Mouse (Mus musculus): Measurements from ENCODE around the gene Yju2. TPM values are rescaled to one million over a fixed set of nuclear protein-coding genes. Genes with fewer than 3 reads are reported as not detected.

Yju2 gene
- polyA plus RNA-seq, 1 experiment from 2014 or later: 29.4 TPM

DNA sequence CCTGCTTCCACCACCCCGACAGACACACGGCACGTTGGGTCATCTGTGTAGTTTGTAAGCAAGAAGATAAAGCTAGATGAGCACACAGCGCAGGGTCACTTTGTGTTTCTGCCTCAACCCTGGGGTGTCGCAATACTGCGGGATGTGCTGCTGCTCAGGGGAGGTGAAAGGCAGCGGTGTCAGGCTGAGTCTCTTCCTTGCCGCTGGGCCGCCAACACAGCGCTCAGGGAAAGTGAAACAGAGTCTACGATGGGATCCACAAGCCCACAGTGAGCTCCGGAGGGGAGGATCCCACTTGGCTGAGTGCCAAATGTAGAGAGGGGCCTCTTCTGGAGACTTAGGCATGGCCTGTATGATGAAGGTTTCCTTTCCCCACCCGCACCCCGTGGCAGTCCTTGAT is 4.3 kb downstream of the Yju2 start:
- Histone ChIP-seq H3K27me3 (no peaks in the 10 kb centered on the region), H3K27ac (replicated peaks) (no peak overlapping the region), H3K36me3 (peaks cover 58% of the 10 kb centered on the region), H3K9me3 (no peaks in the 10 kb centered on the region), H3K4me3 (no peak overlapping the region), H3K9ac (replicated peaks) (no peak overlapping the region), H3K4me1 (peaks cover 16% of the 10 kb centered on the region), H3K4me2 (replicated peaks) (no peak overlapping the region)
- 87% methylated on average over 14 of the region's 14 CpGs for WGBS
- no peak for ATAC-seq (ENCODE audit: low FRiP score, low read depth)

DNA sequence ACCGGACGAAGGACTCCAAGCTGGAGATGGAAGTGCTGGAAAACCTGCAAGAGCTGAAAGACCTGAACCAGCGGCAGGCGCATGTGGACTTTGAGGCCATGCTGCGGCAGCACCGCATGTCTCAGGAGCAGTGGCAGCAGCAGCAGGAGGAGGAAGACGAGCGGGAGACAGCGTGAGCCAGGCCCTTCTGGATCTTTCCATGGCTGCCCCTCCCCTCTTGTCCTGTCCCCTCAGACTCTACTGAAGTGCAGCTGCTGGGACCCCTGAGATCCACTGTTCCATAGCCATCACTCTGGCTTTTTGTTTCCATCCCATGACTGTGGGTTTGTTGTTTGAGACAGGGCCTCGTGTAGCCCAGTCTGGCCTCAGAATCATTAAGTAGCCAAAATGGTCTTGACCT is 5.6 kb downstream of the Yju2 start:
- H3K36me3 ChIP-seq: peaks cover 58% of the 10 kb centered on the region
- H3K27me3 ChIP-seq: no peaks in the 10 kb centered on the region
- peaks cover 26% of the 10 kb centered on the region for H3K4me1 ChIP-seq
- 92% methylated on average over 10 of the region's 10 CpGs for WGBS
- no peak for ATAC-seq (ENCODE audit: low FRiP score, low read depth)
- H3K4me2 ChIP-seq (replicated peaks): no peak overlapping the region
- no peak overlapping the region for H3K9ac ChIP-seq (replicated peaks)
- H3K4me3 ChIP-seq: no peak overlapping the region
- no peak overlapping the region for H3K27ac ChIP-seq (replicated peaks)
- H3K9me3 ChIP-seq: no peaks in the 10 kb centered on the region

DNA sequence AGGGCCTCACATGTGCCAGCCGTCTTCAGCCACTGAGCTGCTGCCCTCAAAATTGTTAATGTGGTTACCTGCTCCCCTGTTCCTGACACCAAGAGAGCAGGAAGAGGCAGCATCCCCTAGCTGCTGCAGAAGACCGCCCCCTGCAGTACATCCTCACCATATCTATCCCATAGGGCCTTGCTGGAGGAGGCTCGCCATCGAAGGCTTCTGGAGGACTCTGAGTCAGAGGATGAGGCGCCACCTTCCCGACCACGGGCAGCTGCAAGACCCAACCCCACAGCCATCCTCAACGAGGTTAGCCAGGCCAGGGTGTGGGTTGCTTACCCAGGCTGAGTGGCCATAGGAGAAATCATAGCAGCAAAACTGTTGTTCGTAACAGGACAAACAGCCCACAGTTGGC is 6.1 kb downstream of the Yju2 start:
- Histone ChIP-seq H3K4me1 (peaks cover 28% of the 10 kb centered on the region), H3K36me3 (peaks cover 58% of the 10 kb centered on the region)

DNA sequence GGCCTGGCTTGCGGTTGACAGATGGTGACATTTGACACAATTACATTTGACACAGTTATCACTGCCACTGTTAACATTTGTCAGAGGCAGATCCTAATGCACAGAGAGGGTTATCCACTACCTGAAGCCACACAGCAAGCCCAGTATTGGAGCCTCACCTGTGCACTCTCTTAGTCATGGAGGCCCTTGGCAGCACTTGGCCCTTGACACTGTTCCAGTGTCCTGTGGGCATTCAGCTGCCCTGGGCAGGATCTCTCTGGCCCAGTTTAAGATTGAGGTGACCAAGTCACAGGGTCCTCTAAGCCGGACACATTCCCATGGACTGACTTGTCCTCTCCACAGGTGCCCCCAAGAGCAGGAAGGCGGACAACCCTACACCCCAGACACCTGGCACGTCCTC is 8.3 kb downstream of the Yju2 start:
- Histone ChIP-seq H3K27me3 (no peaks in the 10 kb centered on the region), H3K9me3 (no peaks in the 10 kb centered on the region), H3K9ac (replicated peaks) (no peak overlapping the region), H3K27ac (replicated peaks) (no peak overlapping the region), H3K4me3 (no peak overlapping the region), H3K36me3 (peaks cover 49% of the 10 kb centered on the region), H3K4me2 (replicated peaks) (no peak overlapping the region), H3K4me1 (peaks cover 43% of the 10 kb centered on the region)
- WGBS: 96% methylated on average over 4 of the region's 4 CpGs
- ATAC-seq (ENCODE audit: low FRiP score, low read depth): no peak

More for the DNA sequence above, 6.1 kb downstream of the Yju2 start:
- H3K9ac ChIP-seq (replicated peaks): no peak overlapping the region
- H3K4me2 ChIP-seq (replicated peaks): no peak overlapping the region
- no peaks in the 10 kb centered on the region for H3K27me3 ChIP-seq
- WGBS: 86% methylated on average over 9 of the region's 9 CpGs
- H3K9me3 ChIP-seq: no peaks in the 10 kb centered on the region
- ATAC-seq (ENCODE audit: low FRiP score, low read depth): no peak
- no peak overlapping the region for H3K27ac ChIP-seq (replicated peaks)
- H3K4me3 ChIP-seq: no peak overlapping the region

DNA sequence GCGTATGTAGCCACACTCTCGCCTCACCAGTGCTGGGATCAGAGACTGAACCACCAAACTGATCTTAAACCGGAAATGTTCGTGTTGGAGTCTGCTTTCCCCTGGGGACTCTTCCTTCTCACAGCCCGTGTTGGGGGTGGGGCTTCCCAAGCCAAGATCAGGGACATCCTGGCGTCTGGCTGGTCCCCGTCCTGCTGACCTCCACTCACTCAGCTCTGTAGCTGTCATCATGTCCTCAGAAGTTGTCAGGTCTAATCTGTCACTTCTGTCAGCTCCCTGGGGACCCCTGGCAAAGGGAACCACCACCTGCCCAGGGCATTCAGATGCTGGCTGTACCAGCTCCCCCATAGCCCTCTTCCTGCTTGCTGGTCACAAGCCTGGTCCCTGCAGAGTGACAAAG is 9.3 kb downstream of the Yju2 start:
- Histone ChIP-seq H3K36me3 (peaks cover 50% of the 10 kb centered on the region), H3K27ac (replicated peaks) (peak overlapping the region; percentile 86)
- WGBS: 58% methylated on average over 7 of the region's 7 CpGs

DNA sequence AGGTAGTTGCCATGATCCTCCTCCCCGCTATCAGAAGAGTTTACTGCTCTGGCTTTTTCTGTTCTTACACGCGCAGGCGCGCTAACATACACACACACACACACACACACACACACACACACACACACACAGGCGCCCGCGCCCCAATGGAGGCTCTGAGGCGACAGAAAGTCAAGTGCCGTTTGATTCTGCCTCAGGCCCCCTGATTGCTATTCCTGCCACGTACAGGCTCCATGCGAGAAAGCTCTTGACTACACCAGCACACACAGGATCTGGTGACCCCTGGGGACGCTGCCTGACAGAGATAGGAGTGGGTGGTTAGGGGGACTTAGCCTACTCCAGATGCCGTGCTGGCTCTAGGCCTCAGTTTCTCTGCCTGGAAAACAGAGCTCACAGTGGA is 10.7 kb downstream of the Yju2 start:
- Histone ChIP-seq H3K4me2 (replicated peaks) (peak overlapping the region; percentile 78), H3K9me3 (no peaks in the 10 kb centered on the region), H3K9ac (replicated peaks) (peak overlapping the region; percentile 76; the same call in 1 of the 2 replicates), H3K27me3 (no peaks in the 10 kb centered on the region), H3K4me1 (peaks cover 50% of the 10 kb centered on the region), H3K36me3 (peaks cover 50% of the 10 kb centered on the region), H3K27ac (replicated peaks) (peak overlapping the region; percentile 86), H3K4me3 (0 out of 2 replicates have a peak overlapping the region, but pooled peaks have one; percentile 57)
- ATAC-seq (ENCODE audit: low FRiP score, low read depth): peak; percentile 64
- WGBS: 19% methylated on average over 14 of the region's 14 CpGs

More for the DNA sequence above, 9.3 kb downstream of the Yju2 start:
- no peak overlapping the region; the same call in 1 of the 2 replicates for H3K9ac ChIP-seq (replicated peaks)
- H3K9me3 ChIP-seq: no peaks in the 10 kb centered on the region
- H3K4me3 ChIP-seq: no peak overlapping the region
- H3K4me1 ChIP-seq: peaks cover 50% of the 10 kb centered on the region
- no peaks in the 10 kb centered on the region for H3K27me3 ChIP-seq
- no peak overlapping the region for H3K4me2 ChIP-seq (replicated peaks)
- 0 out of 2 replicates have a peak, but pooled peaks have one; percentile 5 for ATAC-seq (ENCODE audit: low FRiP score, low read depth)

DNA sequence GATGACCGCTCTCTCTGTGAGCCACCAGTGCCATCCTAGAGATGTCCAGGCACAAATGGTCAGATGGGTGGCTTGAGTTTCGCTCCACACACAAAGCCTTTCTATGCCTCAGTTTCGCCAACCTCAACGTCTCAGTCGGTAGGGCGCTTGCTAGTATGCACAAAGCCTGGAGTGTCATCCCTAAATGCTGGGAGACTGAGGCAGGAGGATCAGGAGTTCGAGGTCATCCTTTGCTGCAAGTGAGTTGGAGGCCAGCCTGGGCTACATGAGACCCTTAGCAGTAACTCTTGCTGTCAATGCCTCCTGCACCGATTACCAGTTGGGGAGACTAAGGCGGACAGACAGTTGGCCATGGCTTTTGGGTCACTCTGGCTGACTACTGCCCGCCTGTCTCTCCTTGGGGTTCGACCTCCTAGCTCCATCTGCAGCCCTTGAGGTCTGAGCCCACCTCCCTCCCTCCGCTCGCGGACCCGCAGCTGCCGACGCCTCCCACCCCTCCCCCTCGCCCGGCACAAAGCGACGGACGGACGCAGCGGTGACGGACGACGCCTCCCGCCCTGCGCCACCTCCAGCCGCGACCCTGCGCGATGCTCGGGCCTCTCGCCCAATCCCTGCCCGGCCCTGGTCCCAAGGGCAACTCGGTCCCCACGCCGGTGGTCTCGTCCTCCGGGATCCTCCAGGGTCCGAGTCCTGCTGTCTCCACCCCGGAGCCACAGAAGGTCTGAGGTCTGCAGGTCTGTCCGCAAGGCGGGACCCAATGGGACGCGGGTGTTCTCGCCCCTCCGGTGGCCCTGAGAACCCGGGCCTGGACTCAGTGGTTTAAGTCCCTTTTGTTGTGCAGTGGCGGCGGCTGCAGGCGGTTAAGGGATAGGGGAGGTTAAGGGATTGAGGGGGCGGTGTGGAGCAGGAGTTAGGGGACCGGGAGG is 11.3 kb downstream of the Yju2 start, which contains the start of gene Shd:
Shd (plus strand) TSS at position 502 of the 926 bp plus-strand sequence.
- H3K27ac ChIP-seq (replicated peaks): peak within 1 kb of the TSS; percentile 86
- H3K4me1 ChIP-seq: peaks cover 50% of the 10 kb centered on the region
- ATAC-seq (ENCODE audit: low FRiP score, low read depth): peak; percentile 74
- H3K4me2 ChIP-seq (replicated peaks): peak within 1 kb of the TSS; percentile 78
- H3K36me3 ChIP-seq: peaks cover 44% of the 10 kb centered on the region
- H3K9ac ChIP-seq (replicated peaks): peak within 1 kb of the TSS; percentile 76
- H3K27me3 ChIP-seq: no peaks in the 10 kb centered on the region
- no peaks in the 10 kb centered on the region for H3K9me3 ChIP-seq
- H3K4me3 ChIP-seq: peak within 1 kb of the TSS; percentile 57
- WGBS: 7% methylated on average over 53 of the region's 55 CpGs

DNA sequence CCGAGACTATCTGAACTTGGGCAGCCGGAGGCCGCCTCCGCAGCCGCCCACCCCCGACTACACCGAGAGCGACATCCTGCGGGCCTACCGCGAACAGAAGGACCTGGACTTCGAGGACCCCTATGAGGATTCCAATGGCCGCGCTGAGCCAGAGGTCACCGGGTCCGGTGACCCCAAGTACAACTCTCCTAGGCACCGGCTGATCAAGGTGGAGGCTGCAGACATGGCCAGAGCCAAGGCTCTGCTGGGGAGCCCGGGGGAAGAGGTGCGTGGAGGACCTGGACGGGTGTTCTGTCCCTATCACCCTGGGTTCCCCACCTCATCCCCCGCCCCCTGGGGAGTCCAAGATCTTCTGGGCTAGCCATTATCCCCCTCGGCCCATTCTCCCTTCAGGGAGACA is 12.6 kb downstream of the Yju2 start:
- H3K27me3 ChIP-seq: no peaks in the 10 kb centered on the region
- H3K4me1 ChIP-seq: peaks cover 54% of the 10 kb centered on the region
- H3K4me2 ChIP-seq (replicated peaks): peak overlapping the region; percentile 78
- peak overlapping the region; percentile 86; the same call in 1 of the 2 replicates for H3K27ac ChIP-seq (replicated peaks)
- H3K36me3 ChIP-seq: peaks cover 34% of the 10 kb centered on the region
- H3K4me3 ChIP-seq: peak overlapping the region; percentile 57
- H3K9me3 ChIP-seq: no peaks in the 10 kb centered on the region
- peak overlapping the region; percentile 76 for H3K9ac ChIP-seq (replicated peaks)
- ATAC-seq (ENCODE audit: low FRiP score, low read depth): no peak
- WGBS: 19% methylated on average over 22 of the region's 22 CpGs

DNA sequence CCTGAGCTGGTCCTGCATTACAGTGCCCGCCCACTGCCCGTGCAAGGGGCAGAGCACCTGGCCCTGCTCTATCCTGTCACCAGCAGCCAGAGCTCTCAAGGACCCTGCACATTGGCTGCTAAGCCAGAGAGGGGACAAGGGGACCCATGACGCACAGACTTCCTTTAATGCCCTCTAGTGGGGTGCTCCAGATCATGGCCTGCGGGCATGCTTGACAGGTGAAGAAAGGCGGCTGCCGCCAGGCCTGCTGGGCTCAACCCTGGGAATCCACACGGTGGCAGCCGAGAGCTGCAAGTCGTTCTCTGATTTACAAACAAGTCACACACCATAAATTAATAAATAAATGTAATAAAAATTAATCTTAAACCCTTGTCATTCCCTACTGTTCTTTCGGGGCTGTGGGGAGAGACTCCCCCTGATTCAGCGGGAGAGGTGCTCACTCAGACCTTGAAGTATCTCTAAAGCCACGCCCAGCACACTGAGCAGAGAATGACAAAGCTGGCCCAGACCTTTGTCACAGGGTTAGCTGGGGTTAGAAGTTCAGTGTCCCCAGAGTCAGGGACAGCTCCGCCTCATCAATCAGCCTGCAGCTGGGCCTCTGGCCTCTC is 17.5 kb downstream of the Yju2 start:
- H3K9me3 ChIP-seq: no peaks in the 10 kb centered on the region
- no peak overlapping the region; the same call in 1 of the 2 replicates for H3K4me2 ChIP-seq (replicated peaks)
- H3K9ac ChIP-seq (replicated peaks): no peak overlapping the region
- H3K27me3 ChIP-seq: 0 out of 2 replicates have a peak, but pooled peaks cover 5% of the 10 kb centered on the region
- 19% methylated on average over 13 of the region's 13 CpGs for WGBS
- peaks cover 23% of the 10 kb centered on the region for H3K4me1 ChIP-seq
- ATAC-seq (ENCODE audit: low FRiP score, low read depth): peak; percentile 65
- peak overlapping the region; percentile 69 for H3K27ac ChIP-seq (replicated peaks)
- H3K36me3 ChIP-seq: peaks cover 19% of the 10 kb centered on the region
- H3K4me3 ChIP-seq: no peak overlapping the region

DNA sequence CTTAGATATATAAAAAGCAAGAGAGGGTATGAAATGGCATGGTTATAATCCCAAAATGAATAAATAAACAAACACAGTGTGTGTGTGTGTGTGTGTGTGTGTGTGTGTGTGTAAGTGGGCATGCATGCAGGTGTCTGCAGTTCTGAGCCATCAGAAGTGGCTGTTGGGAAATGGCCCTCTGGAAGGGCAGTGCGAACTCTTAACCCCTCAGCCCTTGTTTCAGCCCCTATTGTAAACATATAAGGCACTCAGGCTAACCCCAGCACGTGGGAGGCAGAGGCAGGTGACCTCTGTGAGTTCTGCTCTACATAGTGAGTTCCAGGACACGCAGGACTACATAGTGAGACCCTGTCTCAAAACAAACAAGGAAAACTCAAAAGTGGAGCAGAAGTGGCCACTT is 18.4 kb downstream of the Yju2 start:
- H3K27me3 ChIP-seq: 0 out of 2 replicates have a peak, but pooled peaks cover 5% of the 10 kb centered on the region
- H3K4me1 ChIP-seq: peaks cover 17% of the 10 kb centered on the region; the same call in 1 of the 2 replicates
- H3K4me3 ChIP-seq: no peak overlapping the region
- no peak for ATAC-seq (ENCODE audit: low FRiP score, low read depth)
- H3K9ac ChIP-seq (replicated peaks): no peak overlapping the region
- H3K9me3 ChIP-seq: no peaks in the 10 kb centered on the region
- 63% methylated on average over 3 of the region's 3 CpGs for WGBS
- no peak overlapping the region for H3K4me2 ChIP-seq (replicated peaks)
- peaks cover 19% of the 10 kb centered on the region for H3K36me3 ChIP-seq
- 0 out of 2 replicates have a peak overlapping the region, but pooled peaks have one; percentile 69 for H3K27ac ChIP-seq (replicated peaks)

DNA sequence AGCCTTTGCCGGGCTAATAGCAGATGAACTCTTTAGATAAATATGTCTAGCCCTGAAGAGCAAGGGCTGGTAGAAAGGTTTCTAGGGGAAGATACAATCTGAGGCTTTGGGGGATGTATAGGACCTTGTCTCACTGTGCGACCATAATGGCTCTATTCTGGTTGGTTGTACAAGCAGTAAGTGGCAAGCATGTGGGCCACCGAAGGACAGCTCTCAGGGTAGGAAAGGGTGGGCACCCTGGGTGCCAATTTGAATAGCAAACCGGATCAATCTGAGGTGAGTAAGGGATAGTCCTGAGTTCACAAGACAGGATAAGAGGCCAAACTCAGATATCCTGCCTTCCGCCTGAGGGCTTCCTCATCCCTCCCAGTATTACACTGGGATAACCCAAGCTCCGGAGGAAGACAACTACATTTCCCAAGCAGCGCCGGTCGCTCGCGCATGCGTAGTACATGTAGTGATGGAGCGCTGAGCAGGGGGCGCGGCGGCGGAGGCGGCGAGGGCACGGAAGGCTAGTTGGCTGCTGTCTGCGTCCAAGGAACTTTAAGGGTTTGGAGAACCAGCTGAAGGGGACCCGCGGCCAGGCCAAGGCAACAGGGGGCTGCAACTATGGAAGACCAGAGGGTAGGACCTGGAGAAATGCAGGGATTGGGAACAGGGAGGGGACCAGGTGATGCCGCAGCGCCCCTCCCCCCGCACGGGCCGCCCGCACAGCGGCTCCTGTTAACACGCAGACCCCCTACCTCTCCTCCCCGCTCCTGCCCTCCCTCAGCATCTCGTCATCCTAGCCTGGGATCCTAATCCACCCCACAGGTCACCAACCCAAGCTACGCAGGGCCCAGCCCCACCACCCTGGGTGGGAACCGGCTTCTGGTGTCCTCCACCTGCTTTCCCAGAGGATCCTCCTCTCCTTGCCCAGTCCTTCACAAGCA is 27.4 kb downstream of the Yju2 start, which contains the start of gene Fsd1:
Fsd1 (plus strand) TSS at position 480 of the 932 bp plus-strand sequence.
- H3K27me3 ChIP-seq: no peaks in the 10 kb centered on the region
- H3K4me2 ChIP-seq (replicated peaks): peak within 1 kb of the TSS; percentile 87
- H3K4me3 ChIP-seq: peak within 1 kb of the TSS; percentile 67
- peaks cover 6% of the 10 kb centered on the region for H3K4me1 ChIP-seq
- peak within 1 kb of the TSS; percentile 75 for H3K9ac ChIP-seq (replicated peaks)
- H3K9me3 ChIP-seq: no peaks in the 10 kb centered on the region
- H3K36me3 ChIP-seq: peaks cover 18% of the 10 kb centered on the region
- peak; percentile 83 for ATAC-seq (ENCODE audit: low FRiP score, low read depth)
- peak within 1 kb of the TSS; percentile 31; the same call in 1 of the 2 replicates for H3K27ac ChIP-seq (replicated peaks)
- 9% methylated on average over 33 of the region's 35 CpGs for WGBS
